Mouse (Mus musculus): Measurements from ENCODE around the gene Acp2. TPM values are rescaled to one million over a fixed set of nuclear protein-coding genes. Genes with fewer than 3 reads are reported as not detected.
A peak's percentile ranks its signal among the peaks of the same experiment; 100 is the strongest.
"Not testable (repeated sequence)": the region's sequence is repeated elsewhere in the genome, so short reads cannot be mapped to it uniquely, and the experiment has no call there.

Acp2 gene
- total RNA-seq, 2 experiments from 2014 or later: 44.5 to 46.9 TPM

DNA sequence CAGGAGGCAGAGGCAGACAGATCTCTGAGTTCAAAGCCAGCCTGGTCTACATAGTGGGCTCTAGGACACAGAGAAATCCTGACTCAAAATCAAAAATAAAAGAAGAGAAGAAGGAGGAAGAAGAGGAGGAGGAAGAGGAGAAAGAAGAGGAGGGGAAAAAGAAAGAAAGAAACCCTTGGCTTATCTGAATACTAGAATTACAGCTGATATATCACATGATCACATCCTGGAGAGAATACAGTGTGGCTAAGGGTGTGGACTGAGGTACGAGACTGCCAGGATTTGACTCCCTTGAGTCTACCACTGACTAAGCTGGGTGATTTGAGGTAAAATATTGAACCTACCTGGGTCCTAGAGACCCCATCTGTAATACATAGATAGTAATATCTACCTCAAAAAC is 16.5 kb upstream of the Acp2 start:
- no peak for DNase-seq (ENCODE audit: low spot score in 2 of 2)
- intact Hi-C loops (cut with DNase I): no loop called here

DNA sequence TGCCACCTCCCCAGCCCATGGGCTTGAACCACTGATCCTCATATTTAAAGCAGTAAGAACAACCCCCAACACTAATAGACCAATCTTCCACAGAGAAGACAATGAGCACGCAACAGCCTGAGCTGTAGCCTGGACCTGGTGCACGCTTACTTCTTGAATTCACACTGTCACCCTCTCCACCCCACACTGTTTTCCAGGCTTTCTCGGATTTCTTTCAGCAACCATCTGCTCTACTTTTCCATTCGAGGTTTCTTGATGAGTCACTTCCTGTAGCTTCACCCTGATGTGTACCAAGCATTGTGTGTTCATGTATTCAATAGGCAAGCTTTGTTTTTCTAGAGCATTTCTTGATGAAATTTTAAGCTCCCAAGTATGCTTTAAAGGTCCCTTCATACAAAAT is 15.3 kb upstream of the Acp2 start:
- no peak for DNase-seq (ENCODE audit: low spot score in 2 of 2)
- intact Hi-C loops (cut with DNase I): no loop called here

DNA sequence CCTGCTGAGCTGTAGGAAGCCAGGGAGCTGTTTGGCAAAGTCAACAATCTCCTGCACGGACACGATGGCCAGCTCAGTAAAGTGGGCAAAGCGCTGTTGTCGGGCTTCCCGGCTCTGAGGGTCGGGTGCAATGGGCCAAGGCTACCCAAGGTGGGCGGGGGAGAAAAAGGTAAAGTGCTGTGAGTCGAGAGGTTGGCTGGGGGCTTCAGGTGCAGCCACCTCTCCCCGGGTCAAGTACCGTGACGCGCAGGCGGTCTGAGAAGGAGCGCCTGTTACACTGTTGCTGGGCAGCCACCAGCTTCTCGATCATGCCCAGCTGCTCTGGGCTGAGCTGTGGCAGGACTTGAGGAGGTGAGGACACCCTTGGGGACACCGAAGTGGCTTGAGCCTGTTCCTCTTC is 12.2 kb upstream of the Acp2 start:
- DNase-seq (ENCODE audit: low spot score in 2 of 2): no peak
- intact Hi-C loops (cut with DNase I): loop anchor here (5.0 kb wide), 1 partner anchor 78 kb away; no protein-coding TSS in a partner anchor

DNA sequence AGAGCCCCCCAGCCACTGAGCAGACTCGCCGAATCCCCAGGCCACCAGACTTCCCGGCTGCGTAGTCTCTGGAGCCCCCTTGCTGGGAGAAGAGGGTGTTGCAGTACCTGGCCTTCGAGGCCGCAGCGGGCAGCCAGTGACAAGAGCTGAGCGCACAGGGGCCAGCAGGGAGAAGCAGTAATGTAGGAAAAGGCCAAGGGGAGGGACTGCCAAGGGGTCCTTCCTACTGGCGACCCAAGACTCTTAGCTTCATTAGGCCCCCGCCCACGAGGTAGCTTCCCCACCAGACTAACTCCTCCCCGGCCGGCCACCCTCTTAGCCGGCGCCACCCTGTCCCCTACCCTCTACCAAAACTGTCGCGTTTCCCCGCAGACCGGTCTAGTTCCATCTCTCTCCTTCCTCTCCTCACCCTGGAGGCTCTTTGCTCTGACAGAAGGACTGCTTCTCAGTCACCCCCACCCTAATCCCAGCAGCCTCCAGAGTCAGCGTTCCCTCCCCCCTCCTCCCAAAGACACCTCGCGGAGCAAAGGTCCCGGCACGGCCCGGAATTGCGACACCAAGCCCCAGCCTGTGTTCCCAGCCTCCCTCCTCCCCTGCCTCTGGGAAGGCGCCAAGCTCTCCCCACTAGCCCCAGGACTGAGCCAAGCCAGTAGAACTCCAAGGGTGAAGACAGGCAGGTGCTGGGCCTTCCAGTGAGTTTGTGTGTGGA is 7.9 kb upstream of the Acp2 start:
- intact Hi-C loops (cut with DNase I): loop anchor here (5.0 kb wide), 1 partner anchor 82 kb away; no protein-coding TSS in a partner anchor
- DNase-seq (ENCODE audit: low spot score in 2 of 2): no peak

DNA sequence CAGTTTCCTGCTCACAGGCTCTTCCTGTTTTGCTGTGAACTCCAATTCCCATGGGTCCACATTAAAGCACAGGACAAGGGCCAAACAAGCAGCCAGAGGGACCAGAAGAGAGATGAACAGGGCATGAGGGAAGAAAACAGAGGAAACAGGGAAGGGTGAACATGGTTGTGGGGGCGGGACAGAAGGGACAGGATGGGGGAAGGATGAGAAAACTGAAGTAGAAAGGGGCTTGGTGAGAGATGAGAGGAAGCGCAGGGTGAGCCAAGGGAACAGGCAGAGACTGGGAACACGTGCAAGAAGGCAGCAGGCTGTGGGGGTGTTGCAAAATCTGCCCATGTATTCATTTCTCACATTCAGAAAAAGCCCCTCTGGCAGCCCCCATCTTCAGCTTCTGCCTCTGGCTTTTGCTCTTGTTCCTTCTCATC is 6.1 kb upstream of the Acp2 start:
- DNase-seq (ENCODE audit: low spot score in 2 of 2): peak in 1 of 2 experiments; percentile 54
- intact Hi-C loops (cut with DNase I): no loop called here

DNA sequence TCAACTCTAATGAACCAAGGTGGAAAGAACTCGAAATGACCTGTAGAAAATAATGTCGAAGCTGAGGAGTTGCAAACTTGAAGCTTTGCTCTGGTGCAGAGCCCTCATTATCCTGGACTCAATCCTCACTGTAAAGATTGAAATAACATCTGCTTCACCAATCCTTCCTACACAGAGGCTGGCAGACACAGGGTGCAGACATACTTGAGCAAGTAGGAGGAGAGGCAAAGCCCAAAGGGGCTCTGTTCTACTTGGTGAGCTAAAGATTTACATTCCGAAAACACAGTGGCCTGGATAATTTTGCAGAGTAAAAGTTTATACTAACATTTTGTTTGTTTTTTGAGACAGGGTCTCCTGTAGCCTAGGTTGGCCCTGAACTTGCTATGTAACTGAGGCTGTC is 3.8 kb upstream of the Acp2 start:
- no peak for DNase-seq (ENCODE audit: low spot score in 2 of 2)
- intact Hi-C loops (cut with DNase I): no loop called here

DNA sequence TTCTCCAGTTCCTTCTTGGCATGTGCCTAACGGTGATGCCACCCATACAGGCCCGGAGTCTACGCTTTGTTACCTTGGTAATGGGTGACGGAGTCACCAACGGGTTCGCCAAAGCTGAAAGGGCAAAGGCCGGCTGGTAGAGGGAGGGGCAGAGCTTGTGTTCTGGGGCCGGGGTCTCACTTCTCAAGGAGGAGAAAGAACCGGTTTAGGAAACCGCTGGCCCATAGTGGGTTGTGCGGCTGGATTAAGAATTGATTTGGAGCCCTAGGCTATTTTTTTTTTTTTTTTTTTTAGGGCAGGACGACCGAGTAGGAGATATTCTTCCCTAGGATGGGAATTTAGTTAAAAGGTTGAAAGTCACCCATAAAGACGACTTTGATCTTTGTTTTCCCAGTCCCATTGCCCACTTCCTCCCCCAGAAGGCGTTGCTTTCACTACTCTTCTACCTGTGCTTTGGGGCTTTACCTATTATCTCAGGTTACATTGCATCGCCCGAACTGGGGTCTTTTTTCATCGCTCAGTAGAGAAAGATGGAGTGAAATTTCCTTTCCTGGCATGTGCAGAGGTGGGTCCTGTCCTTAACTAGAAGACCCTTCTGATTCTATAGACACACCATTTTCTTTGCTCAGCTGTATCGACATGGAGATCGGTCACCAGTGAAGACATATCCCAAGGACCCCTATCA is 429 bp downstream of the Acp2 start:
- no peak for DNase-seq (ENCODE audit: low spot score in 2 of 2)
- intact Hi-C loops (cut with DNase I): loop anchor here (2.0 to 5.0 kb wide), 3 partner anchors 14 to 34 kb away; partner anchors contain the start of gene Ddb2

DNA sequence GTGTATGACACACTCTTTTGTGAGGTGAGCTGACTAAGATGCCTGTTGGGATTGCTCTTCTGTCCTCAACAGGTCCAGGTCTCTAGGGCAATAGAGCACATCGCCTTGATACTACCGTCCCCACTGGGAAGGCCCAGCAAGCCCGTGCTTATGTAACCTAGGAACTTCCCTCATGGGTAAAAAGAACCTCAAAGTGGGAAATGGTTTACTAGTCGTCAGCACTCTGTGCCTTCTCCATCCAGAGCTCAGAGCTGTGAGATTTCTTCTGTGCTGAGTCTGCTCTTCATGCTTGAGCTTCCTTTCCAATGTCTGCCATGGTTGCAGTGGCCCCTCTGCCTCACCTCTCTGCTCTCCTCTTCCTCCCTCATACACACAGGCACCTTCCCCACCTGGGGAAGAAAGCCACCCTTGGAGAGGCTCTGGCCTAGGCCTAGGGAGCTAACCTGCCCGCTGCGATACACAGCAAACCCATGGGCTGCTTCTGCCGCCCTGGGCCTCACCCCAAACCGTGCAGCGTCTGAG is 3.6 kb downstream of the Acp2 start:
- intact Hi-C loops (cut with DNase I): no loop called here
- DNase-seq (ENCODE audit: low spot score in 2 of 2): no peak

DNA sequence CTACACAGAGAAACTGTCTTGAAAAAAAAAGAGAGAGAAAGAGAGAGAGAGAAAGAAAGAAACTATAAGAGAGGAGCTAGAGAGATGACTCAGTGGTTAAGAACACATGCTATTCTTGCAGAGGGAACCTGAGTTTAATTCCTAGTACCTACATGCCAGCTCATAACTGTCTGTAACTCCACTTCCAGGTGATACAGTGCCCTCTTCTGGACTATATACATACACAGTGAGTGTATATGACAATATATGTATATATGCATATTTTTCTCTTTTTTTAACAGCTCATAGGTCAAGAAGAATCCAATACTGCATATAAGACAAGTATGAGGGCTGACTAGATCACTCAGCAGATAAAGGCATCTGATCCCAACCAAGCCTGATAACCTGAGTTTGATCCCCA is 10.6 kb downstream of the Acp2 start:
- DNase-seq (ENCODE audit: low spot score in 2 of 2): no peak
- intact Hi-C loops (cut with DNase I): no loop called here

DNA sequence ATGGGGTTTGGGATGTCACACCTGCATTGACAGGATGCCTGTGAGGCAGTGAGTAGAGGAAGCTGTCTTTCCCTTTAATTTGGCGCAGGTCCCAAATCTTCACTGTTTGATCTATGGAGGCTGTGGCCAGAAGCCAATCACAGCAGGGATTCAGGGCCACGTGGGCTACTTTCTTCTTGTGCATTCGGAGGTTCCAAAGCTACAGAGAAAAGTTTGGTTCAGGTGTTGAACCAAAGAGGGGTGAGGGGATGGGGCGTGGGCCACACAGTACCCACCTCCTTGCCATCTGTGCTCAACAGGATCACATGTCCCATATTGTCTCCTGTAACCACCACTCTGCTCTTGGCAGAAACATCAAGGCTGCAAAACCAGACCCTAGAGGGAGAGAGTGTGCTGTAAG is 14.3 kb downstream of the Acp2 start:
- no peak for DNase-seq (ENCODE audit: low spot score in 2 of 2)
- intact Hi-C loops (cut with DNase I): loop anchor here (2.0 kb wide), 1 partner anchor 14 kb away; the partner anchor contains the start of genes Acp2 and Nr1h3

DNA sequence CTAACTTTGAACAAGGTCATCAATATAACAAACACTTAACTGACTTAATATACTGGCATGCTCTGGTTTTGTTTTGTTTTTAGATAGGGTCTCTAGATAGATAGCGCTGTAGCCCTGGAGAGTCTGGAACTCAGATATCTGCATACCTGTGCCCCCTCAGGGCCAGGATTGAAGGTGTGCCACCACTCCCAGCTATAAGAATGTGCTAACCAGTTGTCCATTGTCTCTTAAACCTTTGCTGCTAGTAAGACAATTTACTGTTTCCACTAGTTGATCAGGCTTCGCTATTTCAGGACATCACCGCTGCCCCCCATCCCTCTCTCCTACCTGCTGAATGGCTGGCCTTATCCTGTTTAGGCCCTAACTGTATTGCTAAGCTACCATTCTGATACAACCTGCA is 17.8 kb downstream of the Acp2 start:
- intact Hi-C loops (cut with DNase I): no loop called here
- no peak for DNase-seq (ENCODE audit: low spot score in 2 of 2)

DNA sequence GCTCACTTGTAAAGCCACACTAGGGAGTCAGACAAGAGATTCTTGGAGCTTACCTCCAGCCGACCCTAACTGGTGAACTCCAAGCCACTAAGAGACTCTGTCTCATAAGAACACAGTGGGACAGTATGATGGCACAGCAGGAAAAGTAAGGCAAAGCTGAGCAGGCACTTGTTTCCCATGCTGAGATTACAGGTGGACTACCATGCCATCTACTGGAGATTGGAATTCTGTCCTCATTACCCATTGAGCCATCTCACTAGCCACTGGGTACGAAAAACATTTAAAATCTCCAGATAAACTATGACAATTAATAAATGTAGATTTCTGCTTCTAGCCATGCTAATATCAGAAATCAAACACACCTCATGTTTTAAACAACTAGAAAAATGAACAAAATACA is 20.9 kb downstream of the Acp2 start:
- DNase-seq (ENCODE audit: low spot score in 2 of 2): no peak
- intact Hi-C loops (cut with DNase I): no loop called here

DNA sequence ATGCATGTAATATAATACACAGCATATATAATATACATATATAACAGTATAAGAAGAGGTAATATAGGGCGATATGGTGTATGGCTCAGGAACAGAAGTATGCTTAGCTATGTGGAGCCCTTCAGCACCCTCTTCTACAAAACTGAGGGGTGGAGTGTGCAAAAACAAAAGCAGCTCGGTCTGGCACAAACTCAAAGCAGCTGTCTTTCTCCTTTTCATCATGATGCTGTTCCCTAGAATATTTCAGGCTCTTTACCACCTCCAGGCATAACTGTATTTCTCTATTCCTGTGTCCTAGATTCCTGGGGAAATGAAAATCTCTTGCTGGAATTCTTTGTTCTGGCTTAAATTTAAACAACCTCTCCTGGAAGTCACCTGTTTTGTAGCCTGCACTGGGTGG is 27.1 kb downstream of the Acp2 start:
- intact Hi-C loops (cut with DNase I): no loop called here
- DNase-seq (ENCODE audit: low spot score in 2 of 2): peak; percentile 37 to 46

DNA sequence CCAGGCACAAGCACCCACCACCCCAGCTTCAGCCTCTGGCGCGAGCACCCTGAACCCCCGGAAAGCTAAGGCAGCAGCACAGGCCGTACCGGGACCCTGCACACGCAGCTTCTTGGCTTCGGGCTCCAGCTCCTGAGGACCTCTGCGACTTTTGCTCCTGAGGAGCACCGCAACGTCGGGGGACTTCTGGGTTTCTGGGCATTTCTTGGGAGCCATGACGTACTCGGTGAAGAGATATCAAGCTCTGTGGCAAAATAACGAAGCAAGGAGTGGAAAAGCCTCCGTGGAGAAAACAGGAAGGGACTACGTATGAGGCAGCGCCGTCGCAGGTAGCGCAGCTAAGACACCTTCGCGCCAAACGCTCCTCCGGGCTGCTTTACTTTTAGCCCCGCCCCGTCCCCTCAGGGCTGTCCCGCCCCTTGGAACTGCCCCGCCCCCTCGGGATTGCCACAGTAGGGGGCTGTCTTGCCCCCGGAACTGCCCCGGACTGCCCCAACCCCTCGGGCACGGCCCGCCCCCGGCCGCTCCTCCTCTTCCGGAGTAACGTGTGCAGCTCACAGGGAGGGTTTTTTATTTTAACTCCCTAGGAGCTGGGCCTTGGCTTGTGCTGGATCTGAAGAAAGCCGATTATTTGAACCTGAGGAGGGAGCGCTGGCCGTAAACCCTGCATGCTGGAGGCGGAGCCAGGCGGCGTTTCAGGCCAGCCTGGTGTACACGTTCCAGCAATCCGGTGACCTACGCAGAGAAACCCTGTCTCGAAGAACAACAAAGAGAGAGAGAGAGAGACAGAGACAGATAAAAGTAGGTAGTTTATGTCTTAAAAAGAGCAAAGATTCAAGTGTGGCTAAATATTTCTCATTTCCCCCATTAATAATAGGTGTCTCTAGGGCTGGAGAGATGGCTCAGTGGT is 34.2 kb downstream of the Acp2 start, which contains the start of gene Ddb2:
TSS of gene Ddb2 (minus strand) at position 382 of the 910 bp plus-strand sequence.
- DNase-seq (ENCODE audit: low spot score in 2 of 2): peak; percentile 85 to 86
- intact Hi-C loops (cut with DNase I): loop anchor here (2.0 to 5.0 kb wide), 2 partner anchors 35 to 54 kb away; partner anchors contain the start of genes Acp2, Madd and Nr1h3

DNA sequence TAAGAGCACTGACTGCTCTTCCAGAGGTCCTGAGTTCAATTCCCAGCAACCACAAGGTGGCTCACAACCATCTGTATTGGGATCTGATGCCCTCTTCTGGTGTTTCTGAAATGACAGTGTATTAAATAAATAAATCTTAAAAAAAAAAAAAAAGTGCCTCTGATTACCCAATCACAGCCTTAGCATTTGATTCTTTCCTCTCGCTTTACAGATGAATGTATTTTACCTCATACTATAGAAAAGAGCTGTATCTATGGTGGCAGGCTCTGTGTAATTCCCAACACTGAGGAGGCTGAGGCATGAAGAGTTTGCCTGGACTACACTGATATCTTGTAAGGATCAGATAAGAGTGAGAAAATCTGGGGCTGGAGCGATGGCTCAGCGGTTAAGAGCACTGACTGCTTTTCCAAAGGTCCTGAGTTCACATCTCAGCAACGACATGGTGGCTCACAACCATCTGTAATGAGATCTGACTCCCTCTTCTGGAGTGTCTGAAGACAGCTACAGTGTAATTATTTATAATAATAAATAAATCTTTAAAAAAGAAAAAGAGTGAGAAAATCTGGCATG is 34.9 kb downstream of the Acp2 start:
- intact Hi-C loops (cut with DNase I): loop anchor here (2.0 to 5.0 kb wide), 2 partner anchors 35 to 55 kb away; partner anchors contain the start of genes Acp2, Madd and Nr1h3
- not testable (repeated sequence) for DNase-seq (ENCODE audit: low spot score in 2 of 2)

DNA sequence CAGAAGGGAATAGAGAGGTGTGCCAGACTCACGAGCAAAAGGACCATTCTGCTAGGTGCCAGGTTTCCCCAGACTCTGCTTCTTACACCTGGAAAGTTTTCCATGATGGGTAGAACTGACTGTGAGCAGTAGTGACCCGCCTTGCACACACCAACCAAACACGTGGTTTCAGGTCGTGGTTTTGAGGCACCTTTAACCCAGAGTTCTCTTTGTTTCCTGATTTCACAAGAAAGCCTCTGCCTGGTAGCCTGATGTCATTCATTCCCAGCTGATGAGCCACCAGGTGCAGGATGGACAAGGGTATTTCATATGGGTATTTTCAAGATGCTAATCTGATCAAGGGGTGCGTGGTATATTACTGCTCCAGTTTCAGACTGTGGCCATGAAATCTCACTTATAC is 39.9 kb downstream of the Acp2 start:
- intact Hi-C loops (cut with DNase I): no loop called here
- no peak for DNase-seq (ENCODE audit: low spot score in 2 of 2)

DNA sequence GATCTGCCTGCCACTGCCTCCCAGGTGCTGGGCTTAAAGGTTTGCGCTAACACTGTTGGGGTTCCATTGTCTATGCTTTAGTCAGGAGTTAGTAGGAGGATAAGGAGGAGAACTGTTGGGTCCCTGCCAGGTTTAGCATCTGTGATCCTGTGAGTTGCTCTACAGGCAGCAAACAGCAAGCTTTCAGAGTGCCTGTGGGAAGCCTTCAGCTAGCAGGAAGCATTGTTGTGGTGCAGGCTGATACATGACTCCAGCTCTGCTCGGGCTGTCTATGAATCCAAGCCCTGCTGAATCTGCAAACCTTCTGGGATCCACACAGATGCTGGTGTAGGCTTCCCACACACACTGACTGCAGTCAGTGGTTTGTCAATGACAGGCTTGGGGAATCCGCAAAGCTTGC is 40.7 kb downstream of the Acp2 start:
- intact Hi-C loops (cut with DNase I): no loop called here
- peak; percentile 59 for DNase-seq (ENCODE audit: low spot score in 2 of 2)

DNA sequence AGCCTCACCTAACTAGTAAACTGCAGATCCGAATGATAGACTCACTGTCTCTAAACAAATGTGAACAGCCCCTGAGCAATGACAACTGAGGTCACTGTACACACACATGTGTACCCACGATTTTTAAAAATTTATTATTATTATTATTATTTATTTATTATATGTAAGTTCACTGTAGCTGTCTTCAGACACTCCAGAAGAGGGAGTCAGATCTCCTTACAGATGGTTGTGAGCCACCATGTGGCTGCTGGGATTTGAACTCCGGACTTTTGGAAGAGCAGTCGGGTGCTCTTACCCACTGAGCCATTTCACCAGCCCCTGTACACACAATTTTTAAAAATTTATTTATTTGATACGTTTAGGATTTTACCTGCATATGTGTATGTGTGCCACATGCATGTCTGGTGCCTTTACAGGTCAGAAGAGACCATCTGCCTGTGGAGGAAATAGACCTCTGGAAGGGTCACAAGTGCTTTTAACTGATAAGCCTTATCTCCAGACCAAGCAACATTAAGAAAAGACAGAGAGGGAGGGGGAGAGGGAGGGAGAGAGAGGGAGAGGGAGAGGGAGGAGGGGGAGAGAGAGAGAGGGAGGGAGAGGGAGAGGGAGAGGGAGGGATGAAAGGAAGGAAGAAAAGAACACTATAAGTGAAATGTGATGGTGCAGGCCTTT is 42.0 kb downstream of the Acp2 start:
- DNase-seq (ENCODE audit: low spot score in 2 of 2): no peak
- intact Hi-C loops (cut with DNase I): no loop called here

DNA sequence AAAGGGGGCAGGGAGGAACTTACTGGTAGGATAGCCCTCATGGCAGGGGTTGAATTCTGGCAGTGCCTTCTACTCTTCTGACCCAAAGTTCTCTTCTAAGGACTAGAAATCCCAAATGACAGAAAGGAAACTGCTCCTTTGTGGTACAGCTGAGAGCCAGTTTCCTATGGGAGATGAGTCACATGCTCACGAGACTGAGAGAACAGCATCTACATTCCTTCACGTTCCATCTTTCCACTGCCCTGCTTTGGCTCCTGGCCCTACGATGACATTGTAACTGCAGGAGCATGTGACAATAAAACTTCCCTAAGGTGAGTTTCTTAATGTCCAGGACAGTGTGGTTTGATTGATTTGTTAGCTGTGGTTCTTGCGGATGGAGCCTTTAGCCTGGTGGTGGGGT is 45.7 kb downstream of the Acp2 start:
- intact Hi-C loops (cut with DNase I): no loop called here

More for the DNA sequence above, 45.7 kb downstream of the Acp2 start:
- DNase-seq (ENCODE audit: low spot score in 2 of 2): no peak
